Mouse (Mus musculus): ENCODE measurements around the gene Sdr16c6. TPM values are rescaled to one million over a fixed set of nuclear protein-coding genes. Genes with fewer than 3 reads are reported as not detected.

Gene Sdr16c6
- not detected for polyA plus RNA-seq (2012; fragmentation: generic; extraction: Trizol)

DNA sequence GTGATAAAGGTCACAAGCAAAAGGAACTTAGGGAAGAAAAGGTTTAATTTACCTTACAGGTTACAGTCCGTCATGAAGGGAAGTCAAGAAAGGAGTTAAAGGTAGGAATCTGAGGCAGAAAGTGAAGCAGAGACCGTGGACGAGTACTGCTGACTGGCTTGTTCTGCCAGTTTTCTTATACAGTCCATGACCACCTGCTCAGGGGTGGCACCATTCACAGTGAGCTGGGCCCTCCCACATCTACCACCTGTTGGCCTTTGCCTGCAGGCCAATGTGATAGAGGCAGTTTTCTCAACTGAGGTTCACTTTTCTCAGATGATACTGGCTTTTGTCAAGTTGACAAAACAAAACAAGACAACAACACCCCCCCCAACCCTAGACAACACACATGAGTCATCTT is at the start of gene Sdr16c6:
TSS of gene Sdr16c6 (minus strand) at position 151 of the 400 bp plus-strand sequence.
- H3K4me2 ChIP-seq (ENCODE audit: low read depth): no peak within 1 kb of the TSS
- TF ChIP-seq POLR2AphosphoS2 (IDR thresholded peaks at IDR 0.05; ENCODE audit: insufficient read length, low read depth) (no peak), REST (IDR thresholded peaks at IDR 0.05; ENCODE audit: insufficient read depth, insufficient read length) (no peak), USF1 (IDR thresholded peaks at IDR 0.05; ENCODE audit: low read depth) (no peak), MYOD1 (IDR thresholded peaks at IDR 0.05; ENCODE audit: control insufficient read depth in 1 of 3, insufficient read length in 2 of 3, low read depth in 2 of 3) (no peak), MYOG (IDR thresholded peaks at IDR 0.05; ENCODE audit: control insufficient read depth in 1 of 3, insufficient read depth in 1 of 3, insufficient read length in 2 of 3, low read depth in 2 of 3) (no peak), SRF (IDR thresholded peaks at IDR 0.05; ENCODE audit: control insufficient read depth, insufficient read length, low read depth) (no peak), E2F4 (IDR thresholded peaks at IDR 0.05; ENCODE audit: insufficient read depth) (no peak), TCF3 (IDR thresholded peaks at IDR 0.05; ENCODE audit: insufficient read length, low read depth) (no peak), CEBPB (IDR thresholded peaks at IDR 0.05; ENCODE audit: insufficient read depth, poor library complexity, severe bottlenecking) (no peak), TCF12 (IDR thresholded peaks at IDR 0.05; ENCODE audit: insufficient read depth, poor library complexity, severe bottlenecking) (no peak), POLR2A (IDR thresholded peaks at IDR 0.05; ENCODE audit: insufficient read length, low read depth) (no peak), MAX (IDR thresholded peaks at IDR 0.05; ENCODE audit: low read depth) (no peak)
- no peak within 1 kb of the TSS for H3ac ChIP-seq (ENCODE audit: control insufficient read depth, insufficient read length)
- no peaks in the 10 kb centered on the region for H3K36me3 ChIP-seq (ENCODE audit: control insufficient read depth, insufficient read depth)
- no peaks in the 10 kb centered on the region for H3K27me3 ChIP-seq (ENCODE audit: control insufficient read depth, insufficient read depth, insufficient read length)
- H3K79me2 ChIP-seq (ENCODE audit: control insufficient read depth, insufficient read depth): no peaks in the 10 kb centered on the region
- no peak within 1 kb of the TSS for H3K4me3 ChIP-seq

DNA sequence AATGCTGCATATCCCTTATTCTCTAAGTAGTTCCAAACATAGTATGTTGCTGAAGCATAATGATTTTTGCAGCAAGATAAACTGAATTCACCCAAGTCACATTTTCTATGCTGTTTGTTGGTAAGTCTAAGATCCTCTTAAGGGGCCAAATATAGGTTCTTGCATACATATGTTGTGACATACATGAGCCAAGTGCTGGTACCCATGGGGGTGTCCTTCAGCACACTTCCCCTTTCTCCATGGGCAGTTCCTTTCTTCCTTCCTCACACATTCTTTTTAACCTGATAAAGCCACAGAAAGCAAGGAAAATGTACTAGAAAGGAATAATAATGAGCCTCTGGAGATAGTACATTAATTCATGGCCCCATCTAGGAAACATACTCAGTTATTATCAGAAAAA is 2.9 kb upstream of the Sdr16c6 start:
- no peak for TF ChIP-seq POLR2AphosphoS2 (IDR thresholded peaks at IDR 0.05; ENCODE audit: insufficient read length, low read depth)
- no peak for TF ChIP-seq MYOG (IDR thresholded peaks at IDR 0.05; ENCODE audit: control insufficient read depth in 1 of 3, insufficient read depth in 1 of 3, insufficient read length in 2 of 3, low read depth in 2 of 3)
- TF ChIP-seq CEBPB (IDR thresholded peaks at IDR 0.05; ENCODE audit: insufficient read depth, poor library complexity, severe bottlenecking): no peak
- TF ChIP-seq POLR2A (IDR thresholded peaks at IDR 0.05; ENCODE audit: insufficient read length, low read depth): no peak
- TF ChIP-seq TCF3 (IDR thresholded peaks at IDR 0.05; ENCODE audit: insufficient read length, low read depth): no peak
- TF ChIP-seq SRF (IDR thresholded peaks at IDR 0.05; ENCODE audit: control insufficient read depth, insufficient read length, low read depth): no peak
- TF ChIP-seq TCF12 (IDR thresholded peaks at IDR 0.05; ENCODE audit: insufficient read depth, poor library complexity, severe bottlenecking): no peak
- no peak for TF ChIP-seq USF1 (IDR thresholded peaks at IDR 0.05; ENCODE audit: low read depth)
- TF ChIP-seq REST (IDR thresholded peaks at IDR 0.05; ENCODE audit: insufficient read depth, insufficient read length): no peak
- TF ChIP-seq MAX (IDR thresholded peaks at IDR 0.05; ENCODE audit: low read depth): no peak
- no peak for TF ChIP-seq MYOD1 (IDR thresholded peaks at IDR 0.05; ENCODE audit: control insufficient read depth in 1 of 3, insufficient read length in 2 of 3, low read depth in 2 of 3)
- no peak for TF ChIP-seq E2F4 (IDR thresholded peaks at IDR 0.05; ENCODE audit: insufficient read depth)
- no peaks in the 10 kb centered on the region for H3K36me3 ChIP-seq (ENCODE audit: control insufficient read depth, insufficient read depth)

DNA sequence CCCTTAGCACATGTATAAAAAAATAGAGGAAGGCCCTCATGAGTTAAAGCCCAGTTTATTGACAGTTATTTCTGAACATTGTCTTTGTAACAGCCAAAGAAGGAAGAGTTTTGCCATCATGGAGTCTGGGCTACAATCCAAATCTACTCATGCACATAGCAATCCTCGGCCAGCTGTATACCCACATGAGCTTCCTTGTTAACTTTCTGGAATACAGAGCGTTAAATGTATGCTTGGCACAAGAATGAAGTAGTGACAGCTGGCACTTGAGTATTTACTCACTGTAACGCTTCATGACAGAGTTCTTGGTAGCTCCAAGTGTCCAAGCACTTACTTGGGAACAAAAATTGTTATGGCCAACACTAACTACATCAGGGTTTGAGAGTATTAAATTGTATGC is 1.8 kb upstream of the Sdr16c6 start:
- H3K27me3 ChIP-seq (ENCODE audit: control insufficient read depth, insufficient read depth, insufficient read length): no peaks in the 10 kb centered on the region
- TF ChIP-seq REST (IDR thresholded peaks at IDR 0.05; ENCODE audit: insufficient read depth, insufficient read length) (no peak), POLR2A (IDR thresholded peaks at IDR 0.05; ENCODE audit: insufficient read length, low read depth) (no peak), SRF (IDR thresholded peaks at IDR 0.05; ENCODE audit: control insufficient read depth, insufficient read length, low read depth) (no peak), POLR2AphosphoS2 (IDR thresholded peaks at IDR 0.05; ENCODE audit: insufficient read length, low read depth) (no peak), TCF3 (IDR thresholded peaks at IDR 0.05; ENCODE audit: insufficient read length, low read depth) (no peak), MYOG (IDR thresholded peaks at IDR 0.05; ENCODE audit: control insufficient read depth in 1 of 3, insufficient read depth in 1 of 3, insufficient read length in 2 of 3, low read depth in 2 of 3) (no peak), MYOD1 (IDR thresholded peaks at IDR 0.05; ENCODE audit: control insufficient read depth in 1 of 3, insufficient read length in 2 of 3, low read depth in 2 of 3) (no peak), MAX (IDR thresholded peaks at IDR 0.05; ENCODE audit: low read depth) (no peak), TCF12 (IDR thresholded peaks at IDR 0.05; ENCODE audit: insufficient read depth, poor library complexity, severe bottlenecking) (no peak), USF1 (IDR thresholded peaks at IDR 0.05; ENCODE audit: low read depth) (no peak), E2F4 (IDR thresholded peaks at IDR 0.05; ENCODE audit: insufficient read depth) (no peak), CEBPB (IDR thresholded peaks at IDR 0.05; ENCODE audit: insufficient read depth, poor library complexity, severe bottlenecking) (no peak)

More for the DNA sequence above, 2.9 kb upstream of the Sdr16c6 start:
- Histone ChIP-seq H3K79me2 (ENCODE audit: control insufficient read depth, insufficient read depth) (no peaks in the 10 kb centered on the region), H3ac (ENCODE audit: control insufficient read depth, insufficient read length) (no peak overlapping the region), H3K4me2 (ENCODE audit: low read depth) (no peak overlapping the region), H3K27me3 (ENCODE audit: control insufficient read depth, insufficient read depth, insufficient read length) (no peaks in the 10 kb centered on the region), H3K4me3 (no peak overlapping the region)

DNA sequence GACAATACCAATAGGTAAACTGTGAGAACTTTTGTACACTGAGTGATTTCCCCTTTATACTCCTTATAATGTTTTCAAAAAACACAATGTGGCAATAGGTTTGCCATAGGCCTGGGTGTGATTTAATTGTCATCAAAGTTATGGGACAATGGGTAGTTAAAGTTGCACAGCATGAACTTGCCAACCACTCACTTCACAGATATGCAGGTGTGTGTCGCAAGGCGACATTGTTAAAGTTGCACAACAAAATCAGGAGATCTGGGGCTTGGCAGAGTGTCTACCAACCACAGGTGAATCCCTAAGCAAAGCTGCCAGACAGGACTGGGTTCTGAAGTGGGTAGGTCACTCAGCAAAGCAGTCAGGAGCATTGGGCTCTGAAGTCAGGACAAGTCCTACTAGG is 1.3 kb downstream of the Sdr16c6 start:
- Histone ChIP-seq H3K79me2 (ENCODE audit: control insufficient read depth, insufficient read depth) (no peaks in the 10 kb centered on the region), H3K4me2 (ENCODE audit: low read depth) (no peak overlapping the region), H3K27me3 (ENCODE audit: control insufficient read depth, insufficient read depth, insufficient read length) (no peaks in the 10 kb centered on the region), H3ac (ENCODE audit: control insufficient read depth, insufficient read length) (no peak overlapping the region), H3K4me3 (no peak overlapping the region), H3K36me3 (ENCODE audit: control insufficient read depth, insufficient read depth) (no peaks in the 10 kb centered on the region)
- no peak for TF ChIP-seq MAX (IDR thresholded peaks at IDR 0.05; ENCODE audit: low read depth)
- no peak for TF ChIP-seq USF1 (IDR thresholded peaks at IDR 0.05; ENCODE audit: low read depth)
- no peak for TF ChIP-seq POLR2AphosphoS2 (IDR thresholded peaks at IDR 0.05; ENCODE audit: insufficient read length, low read depth)
- no peak for TF ChIP-seq MYOG (IDR thresholded peaks at IDR 0.05; ENCODE audit: control insufficient read depth in 1 of 3, insufficient read depth in 1 of 3, insufficient read length in 2 of 3, low read depth in 2 of 3)
- TF ChIP-seq MYOD1 (IDR thresholded peaks at IDR 0.05; ENCODE audit: control insufficient read depth in 1 of 3, insufficient read length in 2 of 3, low read depth in 2 of 3): no peak
- TF ChIP-seq POLR2A (IDR thresholded peaks at IDR 0.05; ENCODE audit: insufficient read length, low read depth): no peak
- no peak for TF ChIP-seq REST (IDR thresholded peaks at IDR 0.05; ENCODE audit: insufficient read depth, insufficient read length)
- TF ChIP-seq E2F4 (IDR thresholded peaks at IDR 0.05; ENCODE audit: insufficient read depth): no peak
- no peak for TF ChIP-seq CEBPB (IDR thresholded peaks at IDR 0.05; ENCODE audit: insufficient read depth, poor library complexity, severe bottlenecking)
- no peak for TF ChIP-seq SRF (IDR thresholded peaks at IDR 0.05; ENCODE audit: control insufficient read depth, insufficient read length, low read depth)
- TF ChIP-seq TCF12 (IDR thresholded peaks at IDR 0.05; ENCODE audit: insufficient read depth, poor library complexity, severe bottlenecking): no peak
- TF ChIP-seq TCF3 (IDR thresholded peaks at IDR 0.05; ENCODE audit: insufficient read length, low read depth): no peak

More for the DNA sequence above, 1.8 kb upstream of the Sdr16c6 start:
- Histone ChIP-seq H3K4me3 (no peak overlapping the region), H3ac (ENCODE audit: control insufficient read depth, insufficient read length) (no peak overlapping the region), H3K36me3 (ENCODE audit: control insufficient read depth, insufficient read depth) (no peaks in the 10 kb centered on the region), H3K79me2 (ENCODE audit: control insufficient read depth, insufficient read depth) (no peaks in the 10 kb centered on the region), H3K4me2 (ENCODE audit: low read depth) (no peak overlapping the region)

Other genes starting within 250 kb of the Sdr16c6 start
- 4,522 TPM for gene Gm11808, start 103.9 kb downstream of the Sdr16c6 start, polyA plus RNA-seq (2012; fragmentation: generic; extraction: Trizol)

All from myocyte (in vitro differentiated cells).